Mouse (Mus musculus) intestine, embryonic 15.5 days (tissue): ENCODE measurements around the gene Rhod. TPM values are rescaled to one million over a fixed set of nuclear protein-coding genes. Genes with fewer than 3 reads are reported as not detected.
"Not testable (repeated sequence)": the region's sequence is repeated elsewhere in the genome, so short reads cannot be mapped to it uniquely, and the experiment has no call there.

Experiments
- ATAC-seq: fragments of 200-750 bp; cut with Nextera tagmentation; 2 replicates; pipeline ENCODE4 v1.8.0; 2017; ENCODE audit warnings: moderate TSS enrichment, moderate library complexity
- H3K27ac ChIP-seq: fragments of 300-500 bp; sonication (generic); 2 replicates; pipeline ENCODE4 v1.5.1; 2015; ENCODE audit warnings: mild to moderate bottlenecking, inconsistent platforms
- H3K27me3 ChIP-seq: fragments of 300-500 bp; sonication (generic); replicated peaks from 2 replicates; pipeline ENCODE4 v1.6.1; 2015; ENCODE audit warnings: inconsistent platforms
- H3K36me3 ChIP-seq: fragments of 300-500 bp; sonication (generic); 2 replicates; pipeline ENCODE4 v1.6.1; 2015; ENCODE audit warnings: inconsistent platforms
- H3K4me1 ChIP-seq: fragments of 300-500 bp; sonication (generic); replicated peaks from 2 replicates; pipeline ENCODE4 v1.6.1; 2015; ENCODE audit warnings: inconsistent platforms
- H3K4me2 ChIP-seq: fragments of 300-500 bp; sonication (generic); replicated peaks from 2 replicates; pipeline ENCODE4 v1.6.1; 2015; ENCODE audit warnings: mild to moderate bottlenecking, inconsistent platforms
- H3K4me3 ChIP-seq: fragments of 300-500 bp; sonication (generic); replicated peaks from 2 replicates; pipeline ENCODE4 v1.5.1; 2015; ENCODE audit warnings: inconsistent platforms
- H3K9ac ChIP-seq: fragments of 300-500 bp; sonication (generic); 2 replicates; pipeline ENCODE4 v1.6.1; 2015; ENCODE audit warnings: inconsistent platforms
- H3K9me3 ChIP-seq: fragments of 300-500 bp; sonication (generic); 2 replicates; pipeline ENCODE4 v1.6.1; 2016; ENCODE audit warnings: inconsistent platforms
- WGBS: fragments of 180-500 bp; shearing (Covaris S2); methylation state at CpG from one replicate; pipeline ENCODE4 v1.1.7; 2015; 5-methylcytosine and 5-hydroxymethylcytosine counted together
- polyA plus RNA-seq: library from polyadenylated mRNA; unstranded; fragments of >200 nt; fragmentation: Nextera tagmentation; extraction: Ambion mirVana; gene quantifications from 2 replicates; pipeline ENCODE4 v1.2.1, GENCODE M21; 2015

The Rhod gene
- polyA plus RNA-seq, 1 experiment from 2014 or later: 20.0 TPM

- Histone ChIP-seq H3K27me3 (peaks cover 34% of the 10 kb centered on the region), H3K27ac (no peak overlapping the region), H3K9ac (no peak overlapping the region), H3K36me3 (no peaks in the 10 kb centered on the region), H3K4me1 (peaks cover 10% of the 10 kb centered on the region; the same call in 1 of the 2 replicates), H3K9me3 (no peaks in the 10 kb centered on the region), H3K4me3 (no peak overlapping the region), H3K4me2 (no peak overlapping the region)
- ATAC-seq: no peak
- WGBS: 87% methylated on average over 5 of the region's 5 CpGs
Observed at GRCm38 (mm10) chr19:4473549-4473948, 34.3 kb upstream of the Rhod start.

GRCm38 (mm10) chr19:4468363-4468762, 29.1 kb upstream of the Rhod start:
- no peaks in the 10 kb centered on the region for H3K4me1 ChIP-seq
- no peaks in the 10 kb centered on the region for H3K36me3 ChIP-seq
- no peak overlapping the region for H3K9ac ChIP-seq
- ATAC-seq: no peak
- H3K4me2 ChIP-seq: no peak overlapping the region
- H3K4me3 ChIP-seq: no peak overlapping the region
- H3K9me3 ChIP-seq: no peaks in the 10 kb centered on the region
- H3K27me3 ChIP-seq: no peaks in the 10 kb centered on the region
- no peak overlapping the region for H3K27ac ChIP-seq
- WGBS: 38% methylated on average over 5 of the region's 5 CpGs

- no peak for ATAC-seq
- whole genome bisulfite sequencing: 88% methylated on average over 4 of the region's 4 CpGs
- Histone ChIP-seq H3K36me3 (no peaks in the 10 kb centered on the region), H3K4me1 (no peaks in the 10 kb centered on the region), H3K9ac (no peak overlapping the region), H3K27me3 (no peaks in the 10 kb centered on the region), H3K9me3 (no peaks in the 10 kb centered on the region), H3K4me2 (no peak overlapping the region), H3K27ac (no peak overlapping the region), H3K4me3 (no peak overlapping the region)
Observed at GRCm38 (mm10) chr19:4464666-4465065, 25.4 kb upstream of the Rhod start.

- H3K4me2 ChIP-seq: no peak overlapping the region
- ATAC-seq: no peak
- H3K36me3 ChIP-seq: no peaks in the 10 kb centered on the region
- no peaks in the 10 kb centered on the region for H3K9me3 ChIP-seq
- WGBS: 79% methylated on average over 8 of the region's 8 CpGs
- H3K4me3 ChIP-seq: no peak overlapping the region
- no peaks in the 10 kb centered on the region for H3K4me1 ChIP-seq
- no peak overlapping the region for H3K9ac ChIP-seq
- H3K27ac ChIP-seq: no peak overlapping the region
- no peaks in the 10 kb centered on the region for H3K27me3 ChIP-seq
Observed at GRCm38 (mm10) chr19:4461981-4462380, 22.7 kb upstream of the Rhod start.

GRCm38 (mm10) chr19:4456227-4456626, 17.0 kb upstream of the Rhod start:
- Histone ChIP-seq H3K27me3 (no peaks in the 10 kb centered on the region), H3K27ac (no peak overlapping the region), H3K4me3 (no peak overlapping the region), H3K4me1 (0 out of 2 replicates have a peak, but pooled peaks cover 4% of the 10 kb centered on the region), H3K9ac (no peak overlapping the region), H3K9me3 (no peaks in the 10 kb centered on the region), H3K4me2 (no peak overlapping the region), H3K36me3 (no peaks in the 10 kb centered on the region)
- no peak for ATAC-seq
- WGBS: 15% methylated on average over 11 of the region's 11 CpGs

GRCm38 (mm10) chr19:4455071-4455800, 16.0 kb upstream of the Rhod start:
- whole genome bisulfite sequencing: 76% methylated on average over 15 of the region's 15 CpGs

GRCm38 (mm10) chr19:4454040-4454439, 14.8 kb upstream of the Rhod start:
- not testable (repeated sequence) for H3K9ac ChIP-seq, H3K27ac ChIP-seq, H3K36me3 ChIP-seq, H3K9me3 ChIP-seq, H3K4me1 ChIP-seq, H3K4me2 ChIP-seq, H3K4me3 ChIP-seq, H3K27me3 ChIP-seq, ATAC-seq
- WGBS: 12% methylated on average over 1 of the region's 1 CpGs

More at GRCm38 (mm10) chr19:4455071-4455800, 16.0 kb upstream of the Rhod start:
- Histone ChIP-seq H3K36me3 (no peaks in the 10 kb centered on the region), H3K4me2 (no peak overlapping the region), H3K27me3 (no peaks in the 10 kb centered on the region), H3K4me3 (no peak overlapping the region), H3K9ac (no peak overlapping the region), H3K27ac (no peak overlapping the region), H3K9me3 (no peaks in the 10 kb centered on the region), H3K4me1 (0 out of 2 replicates have a peak, but pooled peaks cover 4% of the 10 kb centered on the region)
- no peak for ATAC-seq

- H3K36me3 ChIP-seq: no peaks in the 10 kb centered on the region
- H3K9me3 ChIP-seq: no peaks in the 10 kb centered on the region
- H3K4me2 ChIP-seq: no peak overlapping the region
- H3K4me1 ChIP-seq: 0 out of 2 replicates have a peak, but pooled peaks cover 4% of the 10 kb centered on the region
- WGBS: 51% methylated on average over 4 of the region's 4 CpGs
- no peaks in the 10 kb centered on the region for H3K27me3 ChIP-seq
- no peak overlapping the region for H3K4me3 ChIP-seq
- no peak overlapping the region for H3K27ac ChIP-seq
- no peak overlapping the region for H3K9ac ChIP-seq
- ATAC-seq: no peak
Observed at GRCm38 (mm10) chr19:4452525-4452924, 13.3 kb upstream of the Rhod start.

GRCm38 (mm10) chr19:4451965-4452364, 12.7 kb upstream of the Rhod start:
- Histone ChIP-seq H3K27me3 (no peaks in the 10 kb centered on the region), H3K27ac (no peak overlapping the region)
- WGBS: 48% methylated on average over 5 of the region's 5 CpGs

GRCm38 (mm10) chr19:4451098-4451497, 11.9 kb upstream of the Rhod start:
- no peak overlapping the region for H3K27ac ChIP-seq
- no peak overlapping the region for H3K4me3 ChIP-seq
- H3K9me3 ChIP-seq: no peaks in the 10 kb centered on the region
- no peak for ATAC-seq
- H3K27me3 ChIP-seq: no peaks in the 10 kb centered on the region
- 60% methylated on average over 8 of the region's 8 CpGs for WGBS
- H3K36me3 ChIP-seq: no peaks in the 10 kb centered on the region
- H3K4me1 ChIP-seq: 0 out of 2 replicates have a peak, but pooled peaks cover 3% of the 10 kb centered on the region
- H3K9ac ChIP-seq: no peak overlapping the region
- H3K4me2 ChIP-seq: no peak overlapping the region

More at GRCm38 (mm10) chr19:4451965-4452364, 12.7 kb upstream of the Rhod start:
- H3K9ac ChIP-seq: no peak overlapping the region
- no peak overlapping the region for H3K4me2 ChIP-seq
- 0 out of 2 replicates have a peak, but pooled peaks cover 4% of the 10 kb centered on the region for H3K4me1 ChIP-seq
- H3K4me3 ChIP-seq: no peak overlapping the region
- no peak for ATAC-seq
- H3K9me3 ChIP-seq: no peaks in the 10 kb centered on the region
- no peaks in the 10 kb centered on the region for H3K36me3 ChIP-seq

GRCm38 (mm10) chr19:4450666-4451065, 11.4 kb upstream of the Rhod start:
- Histone ChIP-seq H3K9me3 (no peaks in the 10 kb centered on the region), H3K4me3 (no peak overlapping the region), H3K36me3 (no peaks in the 10 kb centered on the region), H3K4me2 (no peak overlapping the region), H3K27ac (no peak overlapping the region), H3K4me1 (0 out of 2 replicates have a peak, but pooled peaks cover 3% of the 10 kb centered on the region), H3K9ac (no peak overlapping the region), H3K27me3 (no peaks in the 10 kb centered on the region)
- peak; percentile 62; the same call in 1 of the 2 replicates for ATAC-seq
- 50% methylated on average over 5 of the region's 5 CpGs for WGBS

GRCm38 (mm10) chr19:4449230-4449629, 10.0 kb upstream of the Rhod start:
- H3K4me2 ChIP-seq: no peak overlapping the region
- no peak overlapping the region for H3K9ac ChIP-seq
- H3K27me3 ChIP-seq: no peaks in the 10 kb centered on the region
- H3K27ac ChIP-seq: no peak overlapping the region
- H3K9me3 ChIP-seq: no peaks in the 10 kb centered on the region
- no peak for ATAC-seq
- no peak overlapping the region for H3K4me3 ChIP-seq
- no peaks in the 10 kb centered on the region for H3K36me3 ChIP-seq
- H3K4me1 ChIP-seq: 0 out of 2 replicates have a peak, but pooled peaks cover 3% of the 10 kb centered on the region
- WGBS: 94% methylated on average over 9 of the region's 9 CpGs

- 92% methylated on average over 9 of the region's 9 CpGs for WGBS
- Histone ChIP-seq H3K9me3 (no peaks in the 10 kb centered on the region), H3K4me1 (0 out of 2 replicates have a peak, but pooled peaks cover under 1% of the 10 kb centered on the region), H3K27me3 (no peaks in the 10 kb centered on the region), H3K4me2 (no peak overlapping the region), H3K9ac (no peak overlapping the region), H3K4me3 (no peak overlapping the region), H3K27ac (no peak overlapping the region), H3K36me3 (no peaks in the 10 kb centered on the region)
- ATAC-seq: no peak
Observed at GRCm38 (mm10) chr19:4447445-4447844, 8.2 kb upstream of the Rhod start.
